Mouse (Mus musculus) left cerebral cortex, adult 18-20 months (tissue): Measurements from ENCODE around the gene Entr1. TPM values are rescaled to one million over a fixed set of nuclear protein-coding genes. Genes with fewer than 3 reads are reported as not detected.
A peak's percentile ranks its signal among the peaks of the same experiment; 100 is the strongest.

Experiments
- DNase-seq, 2 experiments: peaks; one replicate each; pipeline ENCODE4 v3.0.0; 2021 to 2022; ENCODE audit warnings: low spot score in 2 of 2, mixed read lengths in 1 of 2
- total RNA-seq, 2 experiments: library from RNA; stranded (reverse); gene quantifications; 2 replicates each; pipeline ENCODE4 v1.2.3; 2021

The Entr1 gene
- total RNA-seq, 2 experiments from 2014 or later, result 139 to 145 TPM

DNA sequence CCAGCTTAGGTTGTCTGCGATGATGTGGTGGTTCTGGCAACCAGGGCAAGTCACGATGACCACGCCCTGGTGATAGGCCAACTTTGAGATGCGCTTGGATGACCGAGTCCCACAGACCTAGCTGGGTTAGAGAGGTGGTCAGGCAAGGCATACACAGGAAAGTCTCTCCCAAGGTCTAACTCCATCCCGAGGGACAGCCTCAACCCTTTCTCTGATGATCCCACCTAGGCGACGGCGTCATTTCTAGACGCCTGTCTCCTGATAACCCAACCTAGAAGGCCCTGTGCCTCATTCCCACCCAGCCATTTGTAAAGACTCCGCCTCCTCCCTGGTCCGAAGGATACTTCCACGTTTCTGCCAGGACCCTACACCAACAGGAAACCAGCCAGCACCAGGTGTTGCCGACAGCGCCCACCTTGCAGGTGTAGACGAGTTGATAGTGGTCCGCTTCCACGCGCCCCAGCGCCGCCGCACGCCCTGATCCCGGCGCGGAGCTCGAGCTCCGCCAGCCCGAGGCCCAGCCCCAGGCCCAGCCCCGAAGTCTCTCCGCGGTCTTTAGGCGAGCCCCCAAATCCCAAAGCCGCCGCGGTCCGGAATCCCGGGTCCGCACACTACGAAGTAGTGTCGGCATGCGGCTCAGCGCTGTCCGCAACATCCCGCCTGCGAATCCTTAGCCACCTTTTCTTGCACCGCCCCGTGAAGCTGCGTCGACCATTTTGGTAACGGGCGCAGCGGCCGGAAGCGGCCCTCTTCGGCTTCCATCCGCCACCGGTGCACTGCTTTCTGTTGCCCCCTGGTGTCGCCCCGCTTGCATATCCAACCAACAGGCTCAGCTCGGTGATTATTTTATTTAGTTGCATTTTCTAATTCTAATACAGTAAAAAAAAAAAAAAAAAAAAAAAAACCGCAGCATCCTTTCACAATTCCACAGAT, 37.5 kb downstream of the Entr1 start, which contains the start of gene Dnlz:
TSS of gene Dnlz (minus strand) at position 753 of the 933 bp plus-strand sequence.
- DNase-seq, result peak; percentile 93 to 95

DNA sequence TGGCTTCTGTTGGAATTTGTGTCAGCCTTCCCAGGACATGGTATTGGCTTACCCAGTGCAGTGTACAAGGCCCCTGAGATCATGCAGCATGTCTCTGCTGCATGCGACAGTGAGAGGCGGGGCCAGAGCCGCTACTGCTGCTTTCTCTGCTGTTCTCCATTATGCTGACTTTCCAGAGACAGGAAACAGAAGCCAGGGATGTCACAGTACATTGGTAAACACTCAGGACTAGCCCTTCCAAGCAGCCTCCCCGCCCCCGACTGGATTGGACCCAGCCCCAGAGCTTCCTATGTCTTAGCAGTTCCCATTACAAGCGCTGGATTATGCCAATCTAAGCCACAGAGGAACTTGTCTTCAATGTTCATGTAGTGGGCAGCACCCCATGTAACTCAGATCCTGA, 40.9 kb downstream of the Entr1 start:
- no peak for DNase-seq

DNA sequence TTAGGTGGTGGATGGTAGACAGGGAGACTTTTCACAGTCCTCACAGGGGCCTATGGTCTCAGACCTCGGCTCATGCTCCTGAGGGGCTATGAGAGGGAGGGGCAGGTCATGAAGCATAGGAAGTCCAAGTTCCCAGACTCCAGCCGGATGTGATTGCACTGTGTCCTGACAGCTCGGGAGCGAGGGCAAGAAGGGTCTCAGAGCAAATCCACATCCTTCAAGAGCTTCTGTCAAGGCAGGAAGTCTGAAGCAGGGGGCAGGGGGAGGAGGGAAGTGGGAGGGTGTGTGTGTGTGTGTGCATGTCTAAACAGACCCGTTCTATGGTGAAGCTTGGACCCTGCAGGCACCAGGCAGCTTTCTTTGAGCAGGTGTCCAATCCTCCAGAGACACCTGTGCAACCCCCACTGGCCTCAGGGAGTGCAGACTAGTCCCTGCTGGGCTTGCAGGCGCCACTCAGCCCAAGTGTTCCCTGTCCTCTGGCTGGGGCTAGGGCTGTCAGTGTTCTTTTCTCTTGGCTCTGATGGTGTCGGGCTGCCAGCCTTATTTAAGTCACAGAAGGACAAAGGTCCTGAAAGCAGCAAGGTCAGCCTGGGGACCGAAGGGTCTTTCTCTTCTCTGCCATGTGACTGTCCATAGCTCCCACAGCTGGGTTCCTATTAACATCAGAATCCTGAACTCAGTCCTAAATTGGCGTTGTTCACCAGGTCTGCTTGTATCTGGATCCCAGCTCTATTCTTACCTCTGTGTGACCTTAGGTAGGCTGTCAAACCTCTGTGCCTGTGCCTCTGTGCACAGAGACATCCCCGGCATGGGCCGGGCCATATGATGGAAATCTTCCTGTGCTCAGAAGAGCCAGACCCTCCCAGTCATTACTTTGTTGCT, 46.3 kb downstream of the Entr1 start:
- DNase-seq, result no peak

DNA sequence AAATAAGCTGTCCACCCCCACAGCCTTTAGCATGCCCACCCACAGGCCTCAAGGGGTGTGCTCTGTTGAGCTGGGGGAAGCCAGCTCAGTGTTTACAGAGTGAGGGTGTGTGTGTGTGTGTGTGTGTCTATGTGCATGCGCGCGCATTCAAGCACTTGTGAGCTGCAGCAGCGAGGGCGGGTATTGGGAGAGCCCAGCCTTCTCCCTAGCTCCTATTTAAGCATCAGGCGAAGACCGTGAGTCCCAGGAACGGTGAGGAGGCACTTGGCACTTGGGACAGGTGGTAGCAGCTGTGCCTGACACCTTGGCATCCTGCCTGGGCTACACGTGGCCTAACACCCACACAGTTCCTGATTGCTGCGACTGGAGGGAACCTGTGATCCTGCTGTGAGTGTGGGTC, 47.1 kb downstream of the Entr1 start:
- peak; percentile 75 to 78 for DNase-seq

DNA sequence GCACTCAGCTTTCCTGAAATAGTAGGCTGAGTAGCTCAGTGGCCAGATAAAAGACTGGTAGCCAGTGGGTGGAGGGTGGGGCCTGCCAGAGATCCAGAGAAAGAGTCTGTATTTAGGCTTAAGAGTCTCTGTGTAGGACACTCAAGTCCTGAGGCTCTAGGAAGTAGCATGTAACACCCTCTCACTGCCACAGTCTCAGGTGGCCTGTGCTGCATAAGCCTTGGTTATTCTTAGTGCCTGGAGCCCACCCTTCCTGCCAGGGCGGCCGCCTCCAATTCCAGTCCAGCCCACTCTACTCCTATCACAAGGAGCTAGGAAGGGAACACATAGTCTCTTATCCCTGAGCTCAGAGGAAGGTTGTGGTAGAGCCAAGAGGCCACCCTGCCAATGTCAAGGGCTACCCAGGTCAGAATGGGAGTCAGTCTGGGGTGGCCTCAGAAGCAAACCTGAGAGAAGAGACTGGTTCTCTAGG, 47.6 kb downstream of the Entr1 start:
- peak; percentile 31 to 63 for DNase-seq

DNA sequence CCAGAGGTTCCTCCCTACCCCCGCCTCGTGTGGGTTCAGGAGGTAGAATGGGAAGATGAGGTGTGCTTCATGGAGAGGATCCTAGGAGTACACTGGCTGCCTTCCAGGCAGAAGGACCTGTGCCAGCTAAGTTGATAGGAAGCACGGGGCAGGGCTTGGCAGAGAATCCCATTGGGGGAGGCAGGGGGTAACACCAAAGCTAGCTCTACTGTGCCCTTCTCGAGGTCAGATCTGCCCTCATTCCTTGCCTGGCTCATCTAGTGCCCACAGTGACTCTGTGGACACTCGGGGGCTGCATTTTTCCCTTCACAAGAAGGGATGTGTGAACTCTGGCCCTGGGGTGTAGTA, 49.9 kb downstream of the Entr1 start:
- no peak for DNase-seq

DNA sequence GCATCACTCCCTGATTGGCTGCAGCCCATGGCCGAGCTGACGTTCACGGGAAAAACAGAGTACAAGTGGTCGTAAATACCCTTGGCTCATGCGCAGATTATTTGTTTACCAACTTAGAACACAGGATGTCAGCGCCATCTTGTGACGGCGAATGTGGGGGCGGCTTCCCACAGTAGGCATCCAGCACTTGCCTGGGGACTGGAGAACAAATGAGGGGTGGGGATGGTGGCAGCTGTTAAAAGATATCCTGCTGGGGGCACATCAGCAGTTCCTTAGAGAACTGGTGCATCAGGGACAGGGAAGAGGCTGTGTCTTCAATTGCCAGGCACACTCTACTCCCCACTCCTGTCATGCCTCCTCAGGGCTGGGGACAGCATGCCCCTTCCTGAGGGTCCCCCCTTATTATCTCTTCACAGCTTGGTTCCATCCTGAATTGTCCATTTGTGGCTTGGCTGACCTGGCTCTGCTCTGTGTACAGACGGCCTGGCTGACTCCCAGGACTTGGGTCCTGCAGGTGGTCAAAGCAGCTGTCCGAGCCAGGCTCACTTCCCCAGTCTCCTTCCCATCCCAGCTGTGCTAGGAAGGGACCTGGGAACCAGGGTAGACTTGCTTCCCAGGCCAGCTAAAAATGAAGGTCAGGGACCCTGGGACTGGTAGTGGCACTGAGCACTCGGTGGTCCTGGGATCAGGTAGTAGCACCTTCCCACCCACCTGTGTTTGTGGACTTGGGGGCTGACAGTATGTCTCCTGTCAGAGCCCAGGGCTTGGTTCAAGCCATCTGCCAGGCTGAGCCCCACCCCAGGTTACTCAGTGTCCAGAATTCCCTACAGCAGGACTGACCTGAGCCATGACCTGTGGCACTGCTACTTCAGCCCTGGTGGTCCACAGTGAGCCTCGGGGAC, 50.6 kb downstream of the Entr1 start:
- no peak for DNase-seq

Other genes starting within 250 kb of the Entr1 start
- gene Lhx3, start 181.0 kb downstream of the Entr1 start, total RNA-seq, result under 1 TPM in 1 of 2 experiments, not detected in 1; 0.40 TPM
- gene Qsox2, start 151.8 kb downstream of the Entr1 start, total RNA-seq, result 10 to 100 TPM; 20.5 to 23.1 TPM
- 1 to 10 TPM; 2.2 to 2.6 TPM for gene Ccdc187, start 94.8 kb downstream of the Entr1 start, total RNA-seq
- 10 to 100 TPM; 50.5 to 61.3 TPM for gene Gpsm1, start 73.8 kb downstream of the Entr1 start, total RNA-seq
- 10 to 100 TPM; 27.7 to 29.4 TPM for gene Dnlz, start 37.2 kb downstream of the Entr1 start, total RNA-seq
- gene Card9, start 28.4 kb downstream of the Entr1 start, total RNA-seq, result 1 to 10 TPM; 1.2 to 2.6 TPM
- 10 to 100 TPM; 51.8 to 69.8 TPM for gene Snapc4, start 8.7 kb downstream of the Entr1 start, total RNA-seq
- 10 to 100 TPM; 91.5 to 95.8 TPM for gene Pmpca, start within 50 bp of the Entr1 start, total RNA-seq
- gene Inpp5e, start 19.9 kb upstream of the Entr1 start, total RNA-seq, result 10 to 100 TPM; 21.5 to 22.8 TPM
- 10 to 100 TPM; 42.7 to 46.0 TPM for gene Sec16a, start 55.9 kb upstream of the Entr1 start, total RNA-seq
- gene Notch1, start 127.3 kb upstream of the Entr1 start, total RNA-seq, result 10 to 100 TPM; 17.8 to 19.1 TPM
- gene Egfl7, start 190.7 kb upstream of the Entr1 start, total RNA-seq, result 10 to 100 TPM; 65.1 to 72.0 TPM
- not detected for gene Gm20532, start 197.3 kb upstream of the Entr1 start, total RNA-seq
- 1 to 10 TPM; 1.6 to 2.5 TPM for gene Agpat2, start 215.1 kb upstream of the Entr1 start, total RNA-seq
- gene Fam69b, start 239.1 kb upstream of the Entr1 start, total RNA-seq, result 10 to 100 TPM; 74.1 to 77.2 TPM